Mouse (Mus musculus) CH12.LX (cell line): ENCODE results near the gene Zbtb48. TPM values are rescaled to one million over a fixed set of nuclear protein-coding genes. Genes with fewer than 3 reads are reported as not detected.

Experiments used
- DNase-seq: peaks from one replicate; pipeline ENCODE4 v3.0.0-alpha.2; 2013; ENCODE audit errors: extremely low read depth
- H3K27ac ChIP-seq: 2 replicates; pipeline ENCODE4 v1.5.1; 2012; ENCODE audit warnings: low read depth, mild to moderate bottlenecking, control low read depth, moderate library complexity; ENCODE audit not compliant: insufficient read depth
- H3K27me3 ChIP-seq: replicated peaks from 2 replicates; pipeline ENCODE3; 2012; ENCODE audit warnings: inconsistent platforms
- H3K36me3 ChIP-seq, 2 experiments: replicated peaks in 1 of 2; 2 replicates each; pipeline versions ENCODE3 to v1.6.1; 2012; ENCODE audit warnings: inconsistent platforms in 1 of 2, low read length in 1 of 2, mild to moderate bottlenecking in 1 of 2, mixed read lengths in 1 of 2, moderate library complexity in 1 of 2; ENCODE audit not compliant: control insufficient read depth in 1 of 2, insufficient read depth in 1 of 2
- H3K4me1 ChIP-seq, 2 experiments: 2 replicates each; pipeline ENCODE4 v1.6.1; 2012; ENCODE audit warnings: inconsistent platforms in 1 of 2, moderate library complexity in 1 of 2; ENCODE audit not compliant: insufficient read depth in 2 of 2, control insufficient read depth in 1 of 2
- H3K4me2 ChIP-seq: 2 replicates; pipeline ENCODE4 v1.6.1; 2012; ENCODE audit warnings: low read depth, mild to moderate bottlenecking, control low read depth; ENCODE audit not compliant: poor library complexity, insufficient read depth, severe bottlenecking
- H3K4me3 ChIP-seq, 3 experiments: fragments of 150-350 bp in 1 of 3; sonication (generic) in 1 of 3; replicated peaks in 1 of 3; 2 replicates each; pipeline versions ENCODE3 to v1.5.1; 2011 to 2012; ENCODE audit warnings: low read depth in 2 of 3, low read length in 2 of 3, mild to moderate bottlenecking in 2 of 3, moderate library complexity in 2 of 3, control low read depth in 1 of 3, improper control_type of control experiment in 1 of 3, inconsistent platforms in 1 of 3, mixed read lengths in 1 of 3; ENCODE audit not compliant: poor library complexity in 1 of 3
- H3K79me2 ChIP-seq: replicated peaks from 2 replicates; pipeline ENCODE4 v1.6.1; 2012; ENCODE audit warnings: mild to moderate bottlenecking, moderate library complexity; ENCODE audit not compliant: control insufficient read depth, poor library complexity, insufficient read depth, severe bottlenecking; ENCODE audit errors: extremely low read depth
- H3K9ac ChIP-seq: 2 replicates; pipeline ENCODE4 v1.6.1; 2012; ENCODE audit warnings: low read depth, mild to moderate bottlenecking, control low read depth, moderate library complexity; ENCODE audit not compliant: insufficient read depth
- H3K9me3 ChIP-seq: replicated peaks from 2 replicates; pipeline ENCODE3; 2012; ENCODE audit warnings: low read length, inconsistent platforms, mixed read lengths
- CHD1 ChIP-seq: IDR thresholded peaks from 2 replicates; pipeline ENCODE4 v1.6.1; 2012; ENCODE audit warnings: low read depth, low read length, improper control_type of control experiment, inconsistent platforms
- CHD2 ChIP-seq: IDR thresholded peaks from 2 replicates; pipeline ENCODE4 v1.6.1; 2011; ENCODE audit warnings: low read length, improper control_type of control experiment
- CTCF ChIP-seq, 2 experiments: IDR thresholded peaks in 1 of 2; conservative IDR thresholded peaks in 1 of 2; 2 replicates each; pipeline ENCODE4 v1.5.1; 2011 to 2012; ENCODE audit warnings: low read depth in 2 of 2, low read length in 2 of 2, improper control_type of control experiment in 1 of 2, inconsistent platforms in 1 of 2, mild to moderate bottlenecking in 1 of 2, moderate library complexity in 1 of 2
- E2F4 ChIP-seq: IDR thresholded peaks from 2 replicates; pipeline ENCODE4 v1.6.1; 2011; ENCODE audit warnings: low read depth, low read length, improper control_type of control experiment; ENCODE audit not compliant: insufficient replicate concordance
- EP300 ChIP-seq: IDR thresholded peaks from 2 replicates; pipeline ENCODE4 v1.6.1; 2011; ENCODE audit warnings: low read length, improper control_type of control experiment
- ETS1 ChIP-seq: conservative IDR thresholded peaks from 2 replicates; pipeline ENCODE4 v1.6.1; 2012; ENCODE audit warnings: low read depth, mild to moderate bottlenecking, inconsistent platforms, low read length, improper control_type of control experiment, moderate library complexity
- GABPA ChIP-seq: IDR thresholded peaks from 2 replicates; pipeline ENCODE4 v1.6.1; 2012; ENCODE audit warnings: low read depth, low read length, improper control_type of control experiment, inconsistent platforms; ENCODE audit not compliant: insufficient replicate concordance
- HCFC1 ChIP-seq: IDR thresholded peaks from 2 replicates; pipeline ENCODE4 v1.6.1; 2012; ENCODE audit warnings: low read depth, mild to moderate bottlenecking, inconsistent platforms, low read length, improper control_type of control experiment
- IRF4 ChIP-seq: IDR thresholded peaks from 2 replicates; pipeline ENCODE4 v1.6.1; 2014; ENCODE audit warnings: low read depth, mild to moderate bottlenecking, inconsistent platforms, low read length, improper control_type of control experiment
- JUN ChIP-seq: IDR thresholded peaks from 2 replicates; pipeline ENCODE4 v1.6.1; 2011; ENCODE audit warnings: low read depth, mild to moderate bottlenecking, low read length, improper control_type of control experiment, moderate library complexity; ENCODE audit not compliant: insufficient read depth
- JUND ChIP-seq: conservative IDR thresholded peaks from 2 replicates; pipeline ENCODE4 v1.6.1; 2011; ENCODE audit warnings: low read depth, low read length, improper control_type of control experiment
- KAT2A ChIP-seq: IDR thresholded peaks from 2 replicates; pipeline ENCODE4 v1.6.1; 2012; ENCODE audit warnings: low read length, improper control_type of control experiment, inconsistent platforms; ENCODE audit not compliant: insufficient replicate concordance
- MAFK ChIP-seq: IDR thresholded peaks from 2 replicates; pipeline ENCODE4 v1.6.1; 2011; ENCODE audit warnings: low read length, improper control_type of control experiment; ENCODE audit not compliant: insufficient replicate concordance
- MAX ChIP-seq: IDR thresholded peaks from 2 replicates; pipeline ENCODE4 v1.6.1; 2011; ENCODE audit warnings: low read length, improper control_type of control experiment
- MEF2A ChIP-seq: IDR thresholded peaks from 2 replicates; pipeline ENCODE4 v1.6.1; 2014; ENCODE audit warnings: low read depth, mild to moderate bottlenecking, inconsistent platforms, low read length, improper control_type of control experiment, borderline replicate concordance
- MYC ChIP-seq: IDR thresholded peaks from 2 replicates; pipeline ENCODE4 v1.6.1; 2011; ENCODE audit warnings: low read depth, mild to moderate bottlenecking, improper control_type of control experiment, low read length
- NELFE ChIP-seq: IDR thresholded peaks from 2 replicates; pipeline ENCODE4 v1.6.1; 2011; ENCODE audit warnings: low read depth, low read length, improper control_type of control experiment
- PAX5 ChIP-seq: IDR thresholded peaks from 2 replicates; pipeline ENCODE4 v1.6.1; 2012; ENCODE audit warnings: low read length, inconsistent platforms, mixed read lengths
- POLR2AphosphoS2 ChIP-seq: IDR thresholded peaks from 2 replicates; pipeline ENCODE4 v1.6.1; 2011; ENCODE audit warnings: low read depth, low read length, improper control_type of control experiment
- RAD21 ChIP-seq: IDR thresholded peaks from 2 replicates; pipeline ENCODE4 v1.6.1; 2011; ENCODE audit warnings: low read depth, mild to moderate bottlenecking, low read length, improper control_type of control experiment, moderate library complexity
- RCOR1 ChIP-seq: conservative IDR thresholded peaks from 2 replicates; pipeline ENCODE4 v1.6.1; 2012; ENCODE audit warnings: low read depth, mild to moderate bottlenecking, inconsistent platforms, low read length, improper control_type of control experiment
- SMC3 ChIP-seq: IDR thresholded peaks from 2 replicates; pipeline ENCODE4 v1.6.1; 2011; ENCODE audit warnings: low read depth, low read length, improper control_type of control experiment
- TBP ChIP-seq: conservative IDR thresholded peaks from 2 replicates; pipeline ENCODE4 v1.6.1; 2011; ENCODE audit warnings: low read depth, low read length, improper control_type of control experiment
- UBTF ChIP-seq: IDR thresholded peaks from 2 replicates; pipeline ENCODE4 v1.6.1; 2012; ENCODE audit warnings: low read depth, mild to moderate bottlenecking, inconsistent platforms, low read length, improper control_type of control experiment, moderate library complexity
- USF2 ChIP-seq: conservative IDR thresholded peaks from 2 replicates; pipeline ENCODE4 v1.6.1; 2011; ENCODE audit warnings: low read depth, low read length, improper control_type of control experiment
- ZC3H11A ChIP-seq: IDR thresholded peaks from 2 replicates; pipeline ENCODE4 v1.6.1; 2012; ENCODE audit warnings: low read depth, mild to moderate bottlenecking, inconsistent platforms, low read length, improper control_type of control experiment
- ZKSCAN1 ChIP-seq: IDR thresholded peaks from 2 replicates; pipeline ENCODE4 v1.6.1; 2012; ENCODE audit warnings: low read depth, inconsistent platforms, low read length, improper control_type of control experiment, borderline replicate concordance
- ZMIZ1 ChIP-seq: IDR thresholded peaks from 2 replicates; pipeline ENCODE4 v1.6.1; 2012; ENCODE audit warnings: low read depth, mild to moderate bottlenecking, inconsistent platforms, low read length, improper control_type of control experiment
- dilution Hi-C: fragments of 300-500 bp; cut with MboI; formaldehyde crosslinking; loops from 2 replicates; pipeline ENCODE4 v1.14.3; 2020; ENCODE audit warnings: low sequenced_read_pairs; ENCODE audit not compliant: extremely low pct_unique_long_range_greater_than_20kb, extremely low pct_ligation_motif_present
- in situ Hi-C: fragments of 300-500 bp; cut with MboI; formaldehyde crosslinking; loops from 3 replicates; pipeline ENCODE4 v1.14.3; 2019; ENCODE audit warnings: low sequenced_read_pairs, low pct_ligation_motif_present, low pct_unique_long_range_greater_than_20kb, mixed read lengths
- polyA plus RNA-seq: library from polyadenylated mRNA; unstranded; fragments of >175 nt; gene quantifications from 2 replicates; pipeline ENCODE4 v1.2.1, GENCODE M21; 2012; ENCODE audit warnings: low read depth; ENCODE audit not compliant: insufficient read length
- total RNA-seq, 2 experiments: library from RNA; depleted of rRNA; stranded (reverse); fragments of 300-350 nt in 1 of 2; fragments of >200 nt in 1 of 2; gene quantifications; 2 replicates each; pipeline ENCODE4 v1.2.3; 2012 to 2014

Zbtb48 gene
- total and polyA plus RNA-seq, 3 experiments: 7.4 to 13.6 (median 10.5) TPM

- TF ChIP-seq ZMIZ1 (no peak), ETS1 (no peak), TBP (no peak), CTCF (conservative IDR thresholded peaks at IDR 0.05 in 1 of 2, IDR thresholded peaks at IDR 0.05 in 1 of 2; ENCODE audit: low read depth in 2 of 2, low read length in 2 of 2) (no peak), USF2 (no peak), JUN (no peak), MAX (no peak), NELFE (peak; percentile 56; the same call in 1 of the 2 replicates), SMC3 (no peak), RAD21 (no peak), GABPA (no peak), ZC3H11A (no peak), MEF2A (no peak), KAT2A (0 out of 2 replicates have a peak, but pooled peaks have one; percentile 28), IRF4 (no peak), JUND (no peak), CHD2 (no peak)
Measured at GRCm38 (mm10) chr4:151988342-151989109, 38.9 kb downstream of the Zbtb48 start, which contains the start of gene Thap3 (continued).

- H3K9ac ChIP-seq: peak overlapping the region; percentile 47
- no peak overlapping the region for H3K27ac ChIP-seq
- TF ChIP-seq RCOR1 (no peak), IRF4 (no peak), EP300 (no peak), USF2 (no peak), NELFE (no peak), ZKSCAN1 (no peak), UBTF (no peak), PAX5 (no peak), MAFK (no peak), JUN (no peak), KAT2A (no peak), HCFC1 (no peak), POLR2AphosphoS2 (no peak), E2F4 (no peak), ETS1 (no peak), ZMIZ1 (no peak), CTCF (conservative IDR thresholded peaks at IDR 0.05 in 1 of 2, IDR thresholded peaks at IDR 0.05 in 1 of 2; ENCODE audit: low read depth in 2 of 2, low read length in 2 of 2) (no peak), CHD1 (no peak), MYC (no peak)
- H3K4me1 ChIP-seq: peaks cover 7 to 26% of the 10 kb centered on the region in 2 experiments; a peak in 3 of 4 replicates
- H3K79me2 ChIP-seq: peaks cover 10% of the 10 kb centered on the region
- no peak for DNase-seq
- H3K36me3 ChIP-seq: peaks cover 45 to 63% of the 10 kb centered on the region in 2 experiments
- in situ Hi-C loops: no loop called here
- dilution Hi-C loops: no loop called here
- peak overlapping the region; percentile 82 for H3K4me2 ChIP-seq
- no peaks in the 10 kb centered on the region for H3K27me3 ChIP-seq
- H3K9me3 ChIP-seq: no peaks in the 10 kb centered on the region
- H3K4me3 ChIP-seq: peak overlapping the region; percentile 83 to 90 (median 86)
Measured at GRCm38 (mm10) chr4:151988014-151988341, 39.5 kb downstream of the Zbtb48 start.
